Mouse (Mus musculus) lung, adult 2 months (tissue): Measurements from ENCODE around the gene Acadm.

ENCODE experiments used
- CTCF ChIP-seq: fragments of 200-500 bp; IDR thresholded peaks from 2 replicates; pipeline ENCODE4 v1.5.1; 2011; ENCODE audit warnings: mild to moderate bottlenecking, low read length, control low read depth; ENCODE audit not compliant: insufficient read depth
- POLR2A ChIP-seq: fragments of 200-500 bp; IDR thresholded peaks from 2 replicates; pipeline ENCODE4 v1.6.1; 2011; ENCODE audit warnings: low read depth, mild to moderate bottlenecking, control low read depth, low read length, borderline replicate concordance; ENCODE audit errors: extremely low read depth

DNA sequence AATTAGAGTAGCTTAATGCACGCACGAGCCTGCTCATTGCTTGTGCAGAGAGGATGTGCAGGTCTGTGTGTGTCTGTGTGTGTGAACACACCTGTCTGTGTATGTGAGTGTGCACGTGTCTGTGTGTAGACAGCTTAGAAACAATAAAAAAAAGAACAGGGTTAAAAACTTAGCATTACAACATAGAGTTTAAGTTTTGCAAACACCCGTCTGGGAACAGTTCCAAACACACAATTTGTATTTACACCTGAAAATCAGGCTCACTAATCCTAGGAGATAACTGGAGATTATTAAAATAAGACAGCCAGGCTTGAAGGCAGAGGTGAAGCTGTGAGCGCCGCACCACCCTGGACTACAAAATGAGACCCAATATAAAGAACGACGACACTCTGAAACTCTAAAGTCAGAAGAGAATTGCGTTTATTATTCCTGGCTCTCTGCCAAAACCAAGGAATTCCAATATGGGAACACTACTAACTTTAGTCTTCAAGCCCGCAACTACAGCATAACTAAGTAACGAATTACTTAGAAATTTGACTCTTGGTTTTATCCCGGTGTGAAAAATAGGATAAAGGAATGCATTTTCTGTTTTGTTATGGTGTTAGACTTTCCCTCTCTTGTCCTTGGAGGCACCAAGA, 1.3 kb downstream of the Acadm start:
- no peak for TF ChIP-seq CTCF
- no peak for TF ChIP-seq POLR2A
